Mouse (Mus musculus): ENCODE results near the gene Cnst. TPM values are rescaled to one million over a fixed set of nuclear protein-coding genes. Genes with fewer than 3 reads are reported as not detected.

Cnst gene
- 45.6 TPM for polyA plus RNA-seq (2017; shearing (Covaris generic))

GRCm38 (mm10) chr1:179545768-179546550 lies at the start of gene Cnst, which contains the start of gene Tfb2m:
Gene Cnst, plus strand, starts transcription at chr1:179546370.
Gene Tfb2m, minus strand, starts transcription at chr1:179546267.

GRCm38 (mm10) chr1:179517713-179518465 lies 28.3 kb upstream of the Cnst start, which contains the start of gene Smyd3:
Gene Smyd3, minus strand, starts transcription at chr1:179518041.

GRCm38 (mm10) chr1:179668013-179668805 lies 122.0 kb downstream of the Cnst start, which contains the start of gene Sccpdh:
Gene Sccpdh, plus strand, starts transcription at chr1:179668210.

Other genes with a start within 250 kb of the Cnst start
- 40.5 TPM for gene Smyd3, start 28.3 kb upstream of the Cnst start, polyA plus RNA-seq (2017; shearing (Covaris generic))
- gene Tfb2m, start 103 bp upstream of the Cnst start, polyA plus RNA-seq (2017; shearing (Covaris generic)) = 40.4 TPM
- gene Sccpdh, start 121.8 kb downstream of the Cnst start, polyA plus RNA-seq (2017; shearing (Covaris generic)) = 16.3 TPM
- not detected for gene Kif28, start 198.9 kb downstream of the Cnst start, polyA plus RNA-seq (2017; shearing (Covaris generic))

All from CD4-positive, CD25-positive, alpha-beta regulatory T cell, adult 9 weeks (primary cell).